Mouse (Mus musculus) CH12.LX (cell line): ENCODE measurements around the gene Ppil1.

Source experiments
- CTCF ChIP-seq, 2 experiments: IDR thresholded peaks in 1 of 2; conservative IDR thresholded peaks in 1 of 2; 2 replicates each; pipeline ENCODE4 v1.5.1; 2011 to 2012; ENCODE audit warnings: low read depth in 2 of 2, low read length in 2 of 2, improper control_type of control experiment in 1 of 2, inconsistent platforms in 1 of 2, mild to moderate bottlenecking in 1 of 2, moderate library complexity in 1 of 2
- POLR2A ChIP-seq: IDR thresholded peaks from 2 replicates; pipeline ENCODE4 v1.6.1; 2011; ENCODE audit warnings: low read depth, mild to moderate bottlenecking, improper control_type of control experiment, low read length

DNA sequence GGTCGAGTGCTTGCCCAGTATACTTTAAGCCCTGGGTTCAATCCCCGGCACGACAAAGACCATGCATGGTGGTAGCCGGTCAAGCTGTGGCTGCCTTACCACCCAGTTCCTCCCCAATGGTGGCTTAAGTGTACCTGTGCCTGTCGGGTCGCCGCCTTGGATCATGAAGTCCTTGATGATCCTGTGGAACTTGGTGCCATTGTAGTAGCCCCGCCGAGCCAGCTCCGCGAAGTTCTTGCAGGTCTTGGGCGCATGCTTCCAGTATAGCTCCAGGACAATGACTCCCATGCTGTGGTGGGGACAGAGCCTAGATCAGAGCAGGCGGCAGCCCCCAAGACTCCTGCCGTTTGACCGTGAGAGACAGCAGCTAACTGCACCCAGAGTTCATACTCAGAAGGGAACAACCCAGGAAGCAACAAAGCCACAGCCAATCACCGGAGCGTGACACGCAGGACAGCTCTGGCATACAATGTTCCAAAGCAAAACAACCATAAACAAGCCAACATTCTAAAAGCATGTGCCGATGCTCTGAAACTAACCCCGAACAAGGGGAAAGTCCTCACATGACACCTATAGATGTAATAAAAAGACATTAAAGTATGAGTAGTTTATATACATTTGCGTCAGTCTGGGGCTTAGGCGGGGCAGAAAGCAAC lies 2.3 kb downstream of the Ppil1 start:
- TF ChIP-seq POLR2A (no peak), CTCF (conservative IDR thresholded peaks at IDR 0.05 in 1 of 2, IDR thresholded peaks at IDR 0.05 in 1 of 2; ENCODE audit: low read depth in 2 of 2, low read length in 2 of 2) (no peak)
